Mouse (Mus musculus) heart, adult 9 months (tissue): ENCODE measurements around the gene Rtn2.

Source experiments
- DNase-seq, 2 experiments: peaks; one replicate each; pipeline ENCODE4 v3.0.0; 2022; ENCODE audit warnings: low spot score in 2 of 2

Gene Rtn2

GRCm38 (mm10) chr7:19301461-19302263 lies 19.2 kb downstream of the Rtn2 start:
- no peak for DNase-seq

GRCm38 (mm10) chr7:19302264-19303045 lies 20.0 kb downstream of the Rtn2 start:
- no peak for DNase-seq

- no peak for DNase-seq
These were observed 20.6 kb downstream of the Rtn2 start for GRCm38 (mm10) chr7:19303046-19303305.

- peak in 1 of 2 experiments; percentile 75 for DNase-seq
These were observed 21.3 kb downstream of the Rtn2 start for GRCm38 (mm10) chr7:19303770-19304169.

- DNase-seq, result no peak
These were observed 22.3 kb downstream of the Rtn2 start for GRCm38 (mm10) chr7:19304501-19305412.

GRCm38 (mm10) chr7:19305413-19305735 lies 22.9 kb downstream of the Rtn2 start:
- DNase-seq, result no peak

- DNase-seq, result no peak
These were observed 23.7 kb downstream of the Rtn2 start for GRCm38 (mm10) chr7:19305796-19306765.

GRCm38 (mm10) chr7:19306819-19307738 lies 24.7 kb downstream of the Rtn2 start:
- DNase-seq, result no peak

GRCm38 (mm10) chr7:19307739-19308453 lies 25.5 kb downstream of the Rtn2 start:
- peak; percentile 82 to 84 for DNase-seq

GRCm38 (mm10) chr7:19308454-19309277 lies 26.2 kb downstream of the Rtn2 start:
- peak; percentile 96 to 97 for DNase-seq

- no peak for DNase-seq
These were observed 27.0 kb downstream of the Rtn2 start for GRCm38 (mm10) chr7:19309278-19309883.

- peak; percentile 96 for DNase-seq
These were observed 27.6 kb downstream of the Rtn2 start, which contains the start of gene Fosb for GRCm38 (mm10) chr7:19309884-19310641. TSS of gene Fosb (minus strand) at chr7:19310051.

GRCm38 (mm10) chr7:19311991-19312390 lies 29.6 kb downstream of the Rtn2 start:
- no peak for DNase-seq

- no peak for DNase-seq
These were observed 31.6 kb downstream of the Rtn2 start for GRCm38 (mm10) chr7:19314033-19314432.

- peak in 1 of 2 experiments; percentile 73 for DNase-seq
These were observed 34.2 kb downstream of the Rtn2 start for GRCm38 (mm10) chr7:19316451-19317161.

- DNase-seq, result no peak
These were observed 35.8 kb downstream of the Rtn2 start for GRCm38 (mm10) chr7:19318201-19318600.
